Mouse (Mus musculus): ENCODE results near the gene Ube2f. TPM values are rescaled to one million over a fixed set of nuclear protein-coding genes. Genes with fewer than 3 reads are reported as not detected.

Gene Ube2f
- polyA plus RNA-seq, 1 experiment from 2014 or later: 59.2 TPM

GRCm38 (mm10) chr1:91321760-91322438 lies 71.8 kb downstream of the Ube2f start, which contains the start of gene Espnl:
Espnl (plus strand) TSS chr1:91322075.
- no peak within 1 kb of the TSS for H3K27ac ChIP-seq (ENCODE audit: low read depth, low read length)
- no peaks in the 10 kb centered on the region for H3K27me3 ChIP-seq (replicated peaks; ENCODE audit: control insufficient read depth, insufficient read depth, low read length)
- no peak within 1 kb of the TSS for H3K4me3 ChIP-seq (ENCODE audit: low read length)
- H3K4me2 ChIP-seq (ENCODE audit: low read length): no peak within 1 kb of the TSS
- no peaks in the 10 kb centered on the region for H3K9me3 ChIP-seq (ENCODE audit: control insufficient read depth, low read length)
- WGBS: 80% methylated on average over 19 of the region's 19 CpGs
- H3K4me1 ChIP-seq (ENCODE audit: control insufficient read depth, insufficient read depth, low read depth, low read length): no peaks in the 10 kb centered on the region
- ATAC-seq: no peak
- no peak within 1 kb of the TSS for H3K9ac ChIP-seq (ENCODE audit: low read depth, low read length)
- H3K36me3 ChIP-seq (ENCODE audit: control insufficient read depth, insufficient read depth, low read length): no peaks in the 10 kb centered on the region

DNA sequence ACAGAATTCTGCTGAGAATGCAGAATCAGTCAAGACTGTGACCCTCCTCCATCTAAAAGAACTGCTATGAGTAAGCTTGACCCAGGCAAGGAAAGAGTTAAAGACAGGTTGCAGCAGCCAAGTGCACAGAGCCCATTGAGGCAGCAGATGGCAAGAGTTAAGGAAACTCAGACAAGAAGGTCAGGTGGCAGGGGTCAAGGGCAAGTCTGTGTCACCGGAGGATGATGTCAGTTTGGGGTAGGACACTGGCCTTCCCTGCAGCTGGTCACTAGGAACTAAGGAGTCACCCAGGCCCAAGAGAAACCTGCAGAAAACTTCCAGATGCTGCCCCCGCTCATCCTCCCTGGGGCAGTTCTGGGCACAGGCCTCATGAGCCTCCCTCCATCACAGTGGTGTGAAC lies 74.5 kb downstream of the Ube2f start:
- Histone ChIP-seq H3K4me2 (ENCODE audit: low read length) (no peak overlapping the region), H3K4me1 (ENCODE audit: control insufficient read depth, insufficient read depth, low read depth, low read length) (no peaks in the 10 kb centered on the region), H3K9ac (ENCODE audit: low read depth, low read length) (no peak overlapping the region), H3K4me3 (ENCODE audit: low read length) (no peak overlapping the region), H3K9me3 (ENCODE audit: control insufficient read depth, low read length) (no peaks in the 10 kb centered on the region), H3K27me3 (replicated peaks; ENCODE audit: control insufficient read depth, insufficient read depth, low read length) (no peaks in the 10 kb centered on the region), H3K27ac (ENCODE audit: low read depth, low read length) (no peak overlapping the region), H3K36me3 (ENCODE audit: control insufficient read depth, insufficient read depth, low read length) (no peaks in the 10 kb centered on the region)
- 69% methylated on average over 2 of the region's 2 CpGs for WGBS
- ATAC-seq: no peak

GRCm38 (mm10) chr1:91325488-91326042 lies 75.5 kb downstream of the Ube2f start:
- no peaks in the 10 kb centered on the region for H3K4me1 ChIP-seq (ENCODE audit: control insufficient read depth, insufficient read depth, low read depth, low read length)
- no peaks in the 10 kb centered on the region for H3K9me3 ChIP-seq (ENCODE audit: control insufficient read depth, low read length)
- no peak overlapping the region for H3K4me3 ChIP-seq (ENCODE audit: low read length)
- H3K4me2 ChIP-seq (ENCODE audit: low read length): no peak overlapping the region
- ATAC-seq: no peak
- H3K27ac ChIP-seq (ENCODE audit: low read depth, low read length): no peak overlapping the region
- H3K36me3 ChIP-seq (ENCODE audit: control insufficient read depth, insufficient read depth, low read length): no peaks in the 10 kb centered on the region
- H3K27me3 ChIP-seq (replicated peaks; ENCODE audit: control insufficient read depth, insufficient read depth, low read length): no peaks in the 10 kb centered on the region
- WGBS: 86% methylated on average over 4 of the region's 4 CpGs
- H3K9ac ChIP-seq (ENCODE audit: low read depth, low read length): no peak overlapping the region

DNA sequence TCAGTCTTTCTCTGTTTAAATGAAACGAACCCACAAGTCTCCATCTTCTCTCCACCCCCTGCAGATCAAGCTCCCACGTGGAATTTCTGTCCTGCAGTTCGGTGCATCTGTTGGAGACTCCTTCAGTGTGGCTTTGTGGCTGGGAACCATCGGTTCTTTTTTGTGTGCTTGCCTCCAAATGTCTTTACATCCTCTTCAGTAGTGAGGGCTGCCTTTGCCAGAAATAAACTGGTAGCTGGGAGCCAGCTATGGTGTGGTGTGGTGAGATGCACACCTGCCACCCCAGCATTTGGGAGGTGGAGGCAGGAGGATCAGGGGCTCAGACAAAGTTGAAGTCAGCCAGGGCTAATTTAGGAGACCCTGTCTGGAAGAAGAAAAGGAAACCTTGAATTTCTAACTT lies 82.0 kb downstream of the Ube2f start:
- Histone ChIP-seq H3K9ac (ENCODE audit: low read depth, low read length) (no peak overlapping the region), H3K9me3 (ENCODE audit: control insufficient read depth, low read length) (no peaks in the 10 kb centered on the region), H3K27ac (ENCODE audit: low read depth, low read length) (no peak overlapping the region), H3K4me3 (ENCODE audit: low read length) (no peak overlapping the region), H3K4me1 (ENCODE audit: control insufficient read depth, insufficient read depth, low read depth, low read length) (no peaks in the 10 kb centered on the region), H3K27me3 (replicated peaks; ENCODE audit: control insufficient read depth, insufficient read depth, low read length) (no peaks in the 10 kb centered on the region), H3K4me2 (ENCODE audit: low read length) (no peak overlapping the region), H3K36me3 (ENCODE audit: control insufficient read depth, insufficient read depth, low read length) (no peaks in the 10 kb centered on the region)
- 43% methylated on average over 4 of the region's 4 CpGs for whole genome bisulfite sequencing
- no peak for ATAC-seq

DNA sequence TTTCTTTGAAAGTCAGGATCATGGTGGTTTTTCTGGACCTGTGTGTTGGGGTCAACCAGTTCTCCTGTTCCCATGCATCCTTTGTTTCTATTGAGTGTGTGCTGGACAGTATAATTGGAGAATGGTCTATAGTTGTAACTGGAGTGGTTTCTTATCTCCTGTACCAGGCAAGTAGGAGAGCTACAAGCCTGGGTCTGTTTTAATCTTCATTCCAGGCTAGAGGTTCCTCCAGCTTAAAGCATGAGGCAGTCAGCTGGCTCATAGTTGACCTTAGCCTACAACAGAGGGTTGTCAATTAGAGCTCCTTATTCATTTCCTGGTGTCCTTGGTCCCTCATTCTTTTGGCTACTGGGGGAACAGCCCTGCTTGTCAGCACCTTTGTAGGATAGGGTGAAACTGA lies 83.5 kb downstream of the Ube2f start:
- Histone ChIP-seq H3K9me3 (ENCODE audit: control insufficient read depth, low read length) (no peaks in the 10 kb centered on the region), H3K4me3 (ENCODE audit: low read length) (no peak overlapping the region), H3K4me1 (ENCODE audit: control insufficient read depth, insufficient read depth, low read depth, low read length) (no peaks in the 10 kb centered on the region), H3K36me3 (ENCODE audit: control insufficient read depth, insufficient read depth, low read length) (no peaks in the 10 kb centered on the region), H3K27ac (ENCODE audit: low read depth, low read length) (no peak overlapping the region), H3K9ac (ENCODE audit: low read depth, low read length) (no peak overlapping the region), H3K27me3 (replicated peaks; ENCODE audit: control insufficient read depth, insufficient read depth, low read length) (no peaks in the 10 kb centered on the region), H3K4me2 (ENCODE audit: low read length) (no peak overlapping the region)
- ATAC-seq: no peak

DNA sequence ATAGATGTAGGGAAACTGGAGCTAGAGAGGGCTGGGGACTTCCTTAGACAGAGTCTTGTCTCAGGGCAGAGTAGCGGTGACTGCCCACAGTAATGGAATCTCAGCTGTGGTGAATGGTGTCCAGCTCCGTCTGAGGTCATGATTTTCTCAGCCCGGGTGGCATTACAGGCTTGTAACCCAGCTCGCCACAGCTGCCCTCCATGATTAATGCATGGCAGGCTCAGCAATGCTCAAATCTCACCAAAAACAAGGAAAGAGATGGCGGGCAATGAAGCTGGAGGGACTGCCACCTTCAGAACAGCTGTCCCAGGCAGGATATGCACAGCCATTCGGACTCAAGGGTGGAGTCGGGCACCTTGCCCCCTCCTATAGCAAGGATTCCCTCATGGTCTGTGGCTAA lies 87.3 kb downstream of the Ube2f start:
- 90% methylated on average over 7 of the region's 7 CpGs for WGBS
- no peak overlapping the region for H3K9ac ChIP-seq (ENCODE audit: low read depth, low read length)
- H3K36me3 ChIP-seq (ENCODE audit: control insufficient read depth, insufficient read depth, low read length): no peaks in the 10 kb centered on the region
- H3K4me3 ChIP-seq (ENCODE audit: low read length): no peak overlapping the region
- no peak overlapping the region for H3K4me2 ChIP-seq (ENCODE audit: low read length)
- no peaks in the 10 kb centered on the region for H3K9me3 ChIP-seq (ENCODE audit: control insufficient read depth, low read length)
- no peak for ATAC-seq
- no peaks in the 10 kb centered on the region for H3K4me1 ChIP-seq (ENCODE audit: control insufficient read depth, insufficient read depth, low read depth, low read length)
- no peaks in the 10 kb centered on the region for H3K27me3 ChIP-seq (replicated peaks; ENCODE audit: control insufficient read depth, insufficient read depth, low read length)
- H3K27ac ChIP-seq (ENCODE audit: low read depth, low read length): no peak overlapping the region

Other genes starting within 250 kb of the Ube2f start
- gene Rbm44, start 105.2 kb upstream of the Ube2f start, polyA plus RNA-seq (2015; fragmentation: Nextera tagmentation; extraction: Ambion mirVana): 0.28 and 0.60 TPM in 2 replicates
- gene Ramp1, start 70.5 kb upstream of the Ube2f start, polyA plus RNA-seq (2015; fragmentation: Nextera tagmentation; extraction: Ambion mirVana): 20.8 and 28.5 TPM in 2 replicates
- 14.7 and 15.0 TPM in 2 replicates for gene Scly, start 48.0 kb downstream of the Ube2f start, polyA plus RNA-seq (2015; fragmentation: Nextera tagmentation; extraction: Ambion mirVana)
- gene Espnl, start 71.8 kb downstream of the Ube2f start, polyA plus RNA-seq (2015; fragmentation: Nextera tagmentation; extraction: Ambion mirVana): 0.05 and 0.14 TPM in 2 replicates
- gene Klhl30, start 100.7 kb downstream of the Ube2f start, polyA plus RNA-seq (2015; fragmentation: Nextera tagmentation; extraction: Ambion mirVana): 0.30 and 0.54 TPM in 2 replicates
- gene Erfe, start 116.1 kb downstream of the Ube2f start, polyA plus RNA-seq (2015; fragmentation: Nextera tagmentation; extraction: Ambion mirVana): 0.21 and 0.31 TPM in 2 replicates
- gene Ilkap, start 148.5 kb downstream of the Ube2f start, polyA plus RNA-seq (2015; fragmentation: Nextera tagmentation; extraction: Ambion mirVana): 140 and 145 TPM in 2 replicates
- gene Hes6, start 163.7 kb downstream of the Ube2f start, polyA plus RNA-seq (2015; fragmentation: Nextera tagmentation; extraction: Ambion mirVana): 138 and 150 TPM in 2 replicates
- 5.0 and 5.8 TPM in 2 replicates for gene Per2, start 209.0 kb downstream of the Ube2f start, polyA plus RNA-seq (2015; fragmentation: Nextera tagmentation; extraction: Ambion mirVana)
- 10.4 TPM in 2 replicates for gene Traf3ip1, start 244.3 kb downstream of the Ube2f start, polyA plus RNA-seq (2015; fragmentation: Nextera tagmentation; extraction: Ambion mirVana)